Mouse (Mus musculus): ENCODE data around the gene Ccdc181. TPM values are rescaled to one million over a fixed set of nuclear protein-coding genes. Genes with fewer than 3 reads are reported as not detected.
A peak's percentile ranks its signal among the peaks of the same experiment; 100 is the strongest.
"Not testable (repeated sequence)": the region's sequence is repeated elsewhere in the genome, so short reads cannot be mapped to it uniquely, and the experiment has no call there.

The Ccdc181 gene
- polyA plus RNA-seq (2015; fragmentation: Nextera tagmentation; extraction: Ambion mirVana): 9.4 and 10.7 TPM in 2 replicates

GRCm38 (mm10) chr1:164275455-164275954 lies at the start of gene Ccdc181:
Gene Ccdc181 (plus strand): TSS chr1:164275585.
- WGBS: under 1% methylated on average over 31 of the region's 31 CpGs
- Histone ChIP-seq H3K4me1 (no peaks in the 10 kb centered on the region), H3K27ac (peak within 1 kb of the TSS; percentile 40; the same call in 1 of the 2 replicates), H3K4me2 (peak within 1 kb of the TSS; percentile 92), H3K36me3 (no peaks in the 10 kb centered on the region), H3K27me3 (replicated peaks) (no peaks in the 10 kb centered on the region), H3K4me3 (replicated peaks) (peak within 1 kb of the TSS; percentile 63), H3K9ac (peak within 1 kb of the TSS; percentile 29; the same call in 1 of the 2 replicates), H3K9me3 (no peaks in the 10 kb centered on the region)
- peak; percentile 98 for ATAC-seq (ENCODE audit: insufficient read depth, low FRiP score, low read depth)

- 85% methylated on average over 2 of the region's 4 CpGs for WGBS
- H3K9ac ChIP-seq; H3K9me3 ChIP-seq; H3K27ac ChIP-seq; H3K4me3 ChIP-seq (replicated peaks); H3K36me3 ChIP-seq; H3K4me1 ChIP-seq; H3K4me2 ChIP-seq; H3K27me3 ChIP-seq (replicated peaks); ATAC-seq (ENCODE audit: insufficient read depth, low FRiP score, low read depth): not testable (repeated sequence)
These were observed 43.3 kb upstream of the Ccdc181 start for GRCm38 (mm10) chr1:164231937-164232570.

DNA sequence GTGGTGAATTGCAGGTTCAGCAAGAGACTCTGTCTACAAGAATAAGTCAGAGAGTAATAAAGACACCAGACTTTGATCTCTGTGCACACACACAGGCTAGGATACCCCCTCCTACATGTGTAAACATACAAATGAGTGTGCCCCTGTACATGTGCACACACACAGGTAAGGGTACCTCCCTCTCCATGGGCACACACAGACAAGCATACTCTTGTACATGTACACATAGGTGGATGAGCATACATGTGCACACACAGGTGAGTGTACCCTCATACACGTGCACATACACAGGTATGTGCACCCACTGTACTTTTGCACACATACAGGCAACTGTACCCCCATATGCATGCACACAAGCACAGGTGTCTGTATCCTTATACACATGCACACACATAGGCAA lies 41.9 kb upstream of the Ccdc181 start:
- Histone ChIP-seq H3K9ac (no peak overlapping the region), H3K9me3 (no peaks in the 10 kb centered on the region), H3K4me2 (no peak overlapping the region), H3K27me3 (replicated peaks) (no peaks in the 10 kb centered on the region), H3K4me1 (no peaks in the 10 kb centered on the region), H3K36me3 (no peaks in the 10 kb centered on the region), H3K27ac (no peak overlapping the region), H3K4me3 (replicated peaks) (no peak overlapping the region)
- ATAC-seq (ENCODE audit: insufficient read depth, low FRiP score, low read depth): no peak
- WGBS: 94% methylated on average over 1 of the region's 1 CpGs

DNA sequence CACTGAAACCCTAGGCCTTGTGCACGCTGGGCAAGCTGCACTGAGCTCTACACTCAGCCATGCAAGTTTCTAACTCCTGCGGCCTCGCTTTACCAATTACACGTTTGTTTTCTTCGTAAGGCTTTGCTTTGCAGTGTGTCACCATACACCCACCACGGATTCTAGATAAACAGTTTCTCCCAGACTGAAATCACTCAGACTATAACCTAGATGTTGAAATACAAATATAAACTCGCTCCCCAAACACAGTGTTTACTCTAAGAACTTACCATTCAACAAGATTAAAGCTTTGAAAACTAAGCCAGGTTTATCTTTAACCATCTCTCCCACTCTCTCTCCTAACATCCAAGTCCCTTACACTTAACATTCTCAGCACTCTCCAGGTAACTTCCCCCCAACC lies 40.3 kb upstream of the Ccdc181 start:
- ATAC-seq (ENCODE audit: insufficient read depth, low FRiP score, low read depth): no peak
- Histone ChIP-seq H3K27ac (no peak overlapping the region), H3K4me1 (no peaks in the 10 kb centered on the region), H3K36me3 (no peaks in the 10 kb centered on the region), H3K27me3 (replicated peaks) (no peaks in the 10 kb centered on the region), H3K4me2 (no peak overlapping the region), H3K4me3 (replicated peaks) (no peak overlapping the region), H3K9me3 (no peaks in the 10 kb centered on the region), H3K9ac (no peak overlapping the region)
- WGBS: 40% methylated on average over 7 of the region's 7 CpGs

DNA sequence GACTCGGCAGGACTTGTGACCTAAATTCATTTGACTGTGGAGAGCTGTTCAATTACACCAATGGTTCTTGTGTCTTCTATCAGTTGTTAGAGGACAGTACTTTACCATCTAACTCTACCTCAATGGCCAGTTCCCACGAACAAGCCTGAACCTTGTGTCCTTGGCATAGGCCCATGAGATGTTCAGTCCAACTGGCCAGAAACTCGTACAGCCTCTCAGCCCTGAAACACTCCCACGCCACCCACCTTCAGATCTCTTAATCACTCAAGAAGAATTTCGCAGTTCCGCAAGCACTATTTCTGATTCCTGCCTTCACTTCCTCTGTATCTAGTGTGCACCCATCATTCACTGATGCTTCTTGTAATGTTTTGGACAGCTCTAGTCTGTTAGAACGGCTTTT lies 39.3 kb upstream of the Ccdc181 start:
- Histone ChIP-seq H3K9ac (no peak overlapping the region), H3K4me3 (replicated peaks) (no peak overlapping the region), H3K4me2 (no peak overlapping the region), H3K9me3 (no peaks in the 10 kb centered on the region), H3K36me3 (no peaks in the 10 kb centered on the region), H3K4me1 (no peaks in the 10 kb centered on the region), H3K27me3 (replicated peaks) (no peaks in the 10 kb centered on the region), H3K27ac (no peak overlapping the region)
- ATAC-seq (ENCODE audit: insufficient read depth, low FRiP score, low read depth): no peak
- WGBS: 63% methylated on average over 7 of the region's 7 CpGs

GRCm38 (mm10) chr1:164241494-164241893 lies 33.9 kb upstream of the Ccdc181 start:
- WGBS: 60% methylated on average over 2 of the region's 2 CpGs
- H3K4me2 ChIP-seq: no peak overlapping the region
- no peaks in the 10 kb centered on the region for H3K9me3 ChIP-seq
- H3K27me3 ChIP-seq (replicated peaks): no peaks in the 10 kb centered on the region
- no peaks in the 10 kb centered on the region for H3K36me3 ChIP-seq
- no peak overlapping the region for H3K27ac ChIP-seq
- H3K9ac ChIP-seq: no peak overlapping the region
- no peak for ATAC-seq (ENCODE audit: insufficient read depth, low FRiP score, low read depth)
- H3K4me3 ChIP-seq (replicated peaks): no peak overlapping the region
- H3K4me1 ChIP-seq: no peaks in the 10 kb centered on the region

DNA sequence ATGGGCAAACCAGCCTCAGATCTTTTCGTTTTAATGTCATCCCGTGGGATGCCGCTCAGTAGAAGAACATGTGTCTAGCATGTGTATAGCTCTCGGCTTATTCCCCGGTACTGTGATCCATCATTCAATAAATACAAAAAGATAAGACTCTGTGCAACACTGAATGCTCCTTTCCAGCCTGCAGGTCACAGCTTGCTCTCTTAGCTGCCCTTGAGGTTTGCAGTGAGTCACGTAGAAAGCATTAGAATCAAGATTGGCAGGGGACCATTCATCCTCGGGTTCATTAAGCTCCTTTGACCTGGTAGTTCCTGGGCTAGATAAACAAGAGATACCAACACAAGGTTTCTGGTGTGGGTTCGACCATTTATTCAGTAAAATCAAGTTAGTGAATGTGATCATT lies 32.6 kb upstream of the Ccdc181 start:
- peak; percentile 71; the same call in 1 of the 2 replicates for ATAC-seq (ENCODE audit: insufficient read depth, low FRiP score, low read depth)
- no peak overlapping the region; the same call in 1 of the 2 replicates for H3K27ac ChIP-seq
- WGBS: 53% methylated on average over 8 of the region's 8 CpGs
- H3K9ac ChIP-seq: no peak overlapping the region
- peaks cover 3% of the 10 kb centered on the region; the same call in 1 of the 2 replicates for H3K4me1 ChIP-seq
- H3K36me3 ChIP-seq: no peaks in the 10 kb centered on the region
- H3K9me3 ChIP-seq: no peaks in the 10 kb centered on the region
- H3K4me3 ChIP-seq (replicated peaks): no peak overlapping the region
- no peaks in the 10 kb centered on the region for H3K27me3 ChIP-seq (replicated peaks)
- H3K4me2 ChIP-seq: no peak overlapping the region

GRCm38 (mm10) chr1:164247442-164247841 lies 27.9 kb upstream of the Ccdc181 start:
- H3K36me3 ChIP-seq: no peaks in the 10 kb centered on the region
- no peak for ATAC-seq (ENCODE audit: insufficient read depth, low FRiP score, low read depth)
- H3K4me3 ChIP-seq (replicated peaks): no peak overlapping the region
- H3K27me3 ChIP-seq (replicated peaks): no peaks in the 10 kb centered on the region
- H3K4me1 ChIP-seq: peaks cover 18% of the 10 kb centered on the region
- H3K4me2 ChIP-seq: peak overlapping the region; percentile 63
- no peaks in the 10 kb centered on the region for H3K9me3 ChIP-seq
- no peak overlapping the region for H3K9ac ChIP-seq
- 48% methylated on average over 8 of the region's 8 CpGs for WGBS
- peak overlapping the region; percentile 80; the same call in 1 of the 2 replicates for H3K27ac ChIP-seq

GRCm38 (mm10) chr1:164247971-164248370 lies 27.4 kb upstream of the Ccdc181 start:
- no peaks in the 10 kb centered on the region for H3K36me3 ChIP-seq
- H3K4me2 ChIP-seq: peak overlapping the region; percentile 63
- WGBS: 15% methylated on average over 10 of the region's 10 CpGs
- no peaks in the 10 kb centered on the region for H3K27me3 ChIP-seq (replicated peaks)
- H3K4me3 ChIP-seq (replicated peaks): peak overlapping the region; percentile 81
- ATAC-seq (ENCODE audit: insufficient read depth, low FRiP score, low read depth): no peak
- no peak overlapping the region for H3K9ac ChIP-seq
- H3K4me1 ChIP-seq: peaks cover 18% of the 10 kb centered on the region
- H3K27ac ChIP-seq: peak overlapping the region; percentile 80; the same call in 1 of the 2 replicates
- no peaks in the 10 kb centered on the region for H3K9me3 ChIP-seq

GRCm38 (mm10) chr1:164248465-164249331 lies 26.7 kb upstream of the Ccdc181 start, which contains the start of gene Slc19a2:
Gene Slc19a2 (plus strand): TSS chr1:164249046.
- no peaks in the 10 kb centered on the region for H3K27me3 ChIP-seq (replicated peaks)
- peak within 1 kb of the TSS; percentile 80 for H3K27ac ChIP-seq
- H3K4me2 ChIP-seq: peak within 1 kb of the TSS; percentile 71
- peak within 1 kb of the TSS; percentile 81 for H3K4me3 ChIP-seq (replicated peaks)
- H3K9me3 ChIP-seq: no peaks in the 10 kb centered on the region
- peak; percentile 94 for ATAC-seq (ENCODE audit: insufficient read depth, low FRiP score, low read depth)
- H3K36me3 ChIP-seq: no peaks in the 10 kb centered on the region
- peak within 1 kb of the TSS; percentile 51 for H3K9ac ChIP-seq
- H3K4me1 ChIP-seq: peaks cover 18% of the 10 kb centered on the region
- WGBS: 1% methylated on average over 53 of the region's 79 CpGs

GRCm38 (mm10) chr1:164249332-164249711 lies 26.1 kb upstream of the Ccdc181 start:
- ATAC-seq (ENCODE audit: insufficient read depth, low FRiP score, low read depth): no peak
- peak overlapping the region; percentile 81 for H3K4me3 ChIP-seq (replicated peaks)
- H3K36me3 ChIP-seq: no peaks in the 10 kb centered on the region
- no peaks in the 10 kb centered on the region for H3K9me3 ChIP-seq
- H3K4me1 ChIP-seq: peaks cover 18% of the 10 kb centered on the region
- H3K9ac ChIP-seq: peak overlapping the region; percentile 51
- peak overlapping the region; percentile 71 for H3K4me2 ChIP-seq
- no peaks in the 10 kb centered on the region for H3K27me3 ChIP-seq (replicated peaks)
- under 1% methylated on average over 33 of the region's 33 CpGs for WGBS
- H3K27ac ChIP-seq: peak overlapping the region; percentile 79

Data from stomach, embryonic 15.5 days (tissue).